Mouse (Mus musculus): ENCODE measurements around the gene Kif26b.

- TF ChIP-seq CTCF (IDR thresholded peaks at IDR 0.05; ENCODE audit: low read depth, low read length) = no peak
- no peak for TF ChIP-seq TAL1 (conservative IDR thresholded peaks at IDR 0.05; ENCODE audit: low read depth, low read length)
Observed at GRCm38 (mm10) chr1:178791266-178791665, 262.3 kb downstream of the Kif26b start.

Measured in G1E (cell line).